Mouse (Mus musculus) kidney, embryonic 16.5 days (tissue): ENCODE results near the gene Fau. TPM values are rescaled to one million over a fixed set of nuclear protein-coding genes. Genes with fewer than 3 reads are reported as not detected.

ENCODE experiments used
- ATAC-seq: fragments of 200-750 bp; cut with Nextera tagmentation; 2 replicates; pipeline ENCODE4 v1.8.0; 2017; ENCODE audit warnings: moderate TSS enrichment; ENCODE audit not compliant: low FRiP score, low TSS enrichment
- H3K27ac ChIP-seq: fragments of 300-500 bp; sonication (generic); 2 replicates; pipeline ENCODE4 v1.5.1; 2014; ENCODE audit warnings: low read length
- H3K27me3 ChIP-seq: fragments of 300-500 bp; sonication (generic); 2 replicates; pipeline ENCODE4 v1.6.1; 2014; ENCODE audit warnings: low read length, control low read depth, mixed read lengths; ENCODE audit not compliant: insufficient read depth
- H3K36me3 ChIP-seq: fragments of 300-500 bp; sonication (generic); 2 replicates; pipeline ENCODE4 v1.6.1; 2014; ENCODE audit warnings: low read length, control low read depth, mixed read lengths; ENCODE audit not compliant: insufficient read depth
- H3K4me1 ChIP-seq: fragments of 300-500 bp; sonication (generic); 2 replicates; pipeline ENCODE4 v1.6.1; 2014; ENCODE audit warnings: low read length, control low read depth, mixed read lengths; ENCODE audit not compliant: insufficient read depth
- H3K4me2 ChIP-seq: fragments of 300-500 bp; sonication (generic); replicated peaks from 2 replicates; pipeline ENCODE4 v1.6.1; 2014; ENCODE audit warnings: low read depth, low read length
- H3K4me3 ChIP-seq: fragments of 300-500 bp; sonication (generic); 2 replicates; pipeline ENCODE4 v1.5.1; 2014; ENCODE audit warnings: mild to moderate bottlenecking, low read length
- H3K9ac ChIP-seq: fragments of 300-500 bp; sonication (generic); replicated peaks from 2 replicates; pipeline ENCODE4 v1.6.1; 2014; ENCODE audit warnings: low read length
- H3K9me3 ChIP-seq: fragments of 300-500 bp; sonication (generic); 2 replicates; pipeline ENCODE4 v1.6.1; 2016; ENCODE audit warnings: low read length, control low read depth
- WGBS: fragments of 180-500 bp; shearing (Covaris S2); extraction: QIAGEN DNeasy Blood & Tissue Kit; methylation state at CpG from one replicate; pipeline ENCODE4 v1.1.7; 2014; 5-methylcytosine and 5-hydroxymethylcytosine counted together
- polyA plus RNA-seq: library from polyadenylated mRNA; unstranded; fragments of >200 nt; fragmentation: Nextera tagmentation; extraction: Ambion mirVana; gene quantifications from 2 replicates; pipeline ENCODE4 v1.2.1, GENCODE M21; 2015

Gene Fau
- polyA plus RNA-seq, 1 experiment from 2014 or later = 690 TPM

GRCm38 (mm10) chr19:6058966-6059365 lies 1.3 kb downstream of the Fau start:
- Histone ChIP-seq H3K9ac (peak overlapping the region; percentile 88), H3K4me3 (peak overlapping the region; percentile 97), H3K4me2 (peak overlapping the region; percentile 85), H3K36me3 (peaks cover 25% of the 10 kb centered on the region), H3K9me3 (no peaks in the 10 kb centered on the region), H3K27ac (no peak overlapping the region), H3K4me1 (peaks cover 40% of the 10 kb centered on the region), H3K27me3 (no peaks in the 10 kb centered on the region)
- WGBS = 75% methylated on average over 5 of the region's 5 CpGs
- ATAC-seq = no peak

- H3K9me3 ChIP-seq = no peaks in the 10 kb centered on the region
- no peaks in the 10 kb centered on the region for H3K27me3 ChIP-seq
- peak within 1 kb of the TSS; percentile 97 for H3K9ac ChIP-seq
- WGBS = under 1% methylated on average over 58 of the region's 58 CpGs
- ATAC-seq = peak; percentile 76
- H3K27ac ChIP-seq = peak within 1 kb of the TSS; percentile 97
- H3K36me3 ChIP-seq = peaks cover 10% of the 10 kb centered on the region
- peaks cover 37% of the 10 kb centered on the region for H3K4me1 ChIP-seq
- H3K4me2 ChIP-seq = peak within 1 kb of the TSS; percentile 100
- H3K4me3 ChIP-seq = peak within 1 kb of the TSS; percentile 94
These were observed 3.4 kb downstream of the Fau start, which contains the start of gene Znhit2 for GRCm38 (mm10) chr19:6061021-6061533. Gene Znhit2, plus strand, starts transcription at chr19:6061192.

- Histone ChIP-seq H3K4me2 (peak overlapping the region; percentile 100), H3K9me3 (no peaks in the 10 kb centered on the region), H3K27me3 (no peaks in the 10 kb centered on the region), H3K4me1 (peaks cover 35% of the 10 kb centered on the region), H3K27ac (peak overlapping the region; percentile 97), H3K4me3 (peak overlapping the region; percentile 94), H3K36me3 (peaks cover 10% of the 10 kb centered on the region), H3K9ac (peak overlapping the region; percentile 97)
- WGBS = under 1% methylated on average over 44 of the region's 44 CpGs
- peak; percentile 5; the same call in 1 of the 2 replicates for ATAC-seq
These were observed 4.1 kb downstream of the Fau start for GRCm38 (mm10) chr19:6061641-6062302.

- H3K4me1 ChIP-seq = peaks cover 39% of the 10 kb centered on the region
- H3K4me2 ChIP-seq = peak overlapping the region; percentile 100
- peak overlapping the region; percentile 97 for H3K27ac ChIP-seq
- peaks cover 10% of the 10 kb centered on the region for H3K36me3 ChIP-seq
- WGBS = 39% methylated on average over 5 of the region's 5 CpGs
- no peaks in the 10 kb centered on the region for H3K27me3 ChIP-seq
- H3K9ac ChIP-seq = peak overlapping the region; percentile 97
- H3K9me3 ChIP-seq = no peaks in the 10 kb centered on the region
- peak overlapping the region; percentile 94 for H3K4me3 ChIP-seq
- no peak for ATAC-seq
These were observed 4.8 kb downstream of the Fau start for GRCm38 (mm10) chr19:6062418-6062817.

GRCm38 (mm10) chr19:6063081-6063480 lies 5.4 kb downstream of the Fau start:
- peaks cover 10% of the 10 kb centered on the region for H3K36me3 ChIP-seq
- no peak for ATAC-seq
- H3K4me3 ChIP-seq = no peak overlapping the region
- no peak overlapping the region for H3K9ac ChIP-seq
- H3K4me2 ChIP-seq = peak overlapping the region; percentile 100
- H3K27me3 ChIP-seq = no peaks in the 10 kb centered on the region
- peaks cover 44% of the 10 kb centered on the region for H3K4me1 ChIP-seq
- H3K9me3 ChIP-seq = no peaks in the 10 kb centered on the region
- H3K27ac ChIP-seq = no peak overlapping the region
- WGBS = 86% methylated on average over 6 of the region's 6 CpGs

GRCm38 (mm10) chr19:6066571-6066970 lies 8.9 kb downstream of the Fau start:
- H3K27me3 ChIP-seq = no peaks in the 10 kb centered on the region
- H3K4me2 ChIP-seq = peak overlapping the region; percentile 89
- H3K36me3 ChIP-seq = peaks cover 27% of the 10 kb centered on the region
- no peaks in the 10 kb centered on the region for H3K9me3 ChIP-seq
- H3K27ac ChIP-seq = peak overlapping the region; percentile 69; the same call in 1 of the 2 replicates
- H3K4me1 ChIP-seq = peaks cover 37% of the 10 kb centered on the region
- peak overlapping the region; percentile 66 for H3K9ac ChIP-seq
- peak overlapping the region; percentile 56 for H3K4me3 ChIP-seq
- WGBS = 40% methylated on average over 5 of the region's 5 CpGs
- no peak for ATAC-seq

GRCm38 (mm10) chr19:6067011-6067723 lies 9.5 kb downstream of the Fau start:
- Histone ChIP-seq H3K36me3 (peaks cover 27% of the 10 kb centered on the region), H3K4me1 (peaks cover 33% of the 10 kb centered on the region), H3K27ac (peak overlapping the region; percentile 69), H3K9me3 (no peaks in the 10 kb centered on the region), H3K27me3 (no peaks in the 10 kb centered on the region), H3K4me3 (peak overlapping the region; percentile 56), H3K4me2 (peak overlapping the region; percentile 89), H3K9ac (peak overlapping the region; percentile 66)
- WGBS = under 1% methylated on average over 30 of the region's 30 CpGs
- ATAC-seq = peak; percentile 52

- H3K4me1 ChIP-seq = peaks cover 25% of the 10 kb centered on the region
- H3K9me3 ChIP-seq = no peaks in the 10 kb centered on the region
- peak within 1 kb of the TSS; percentile 89 for H3K4me2 ChIP-seq
- WGBS = 7% methylated on average over 33 of the region's 33 CpGs
- peaks cover 27% of the 10 kb centered on the region for H3K36me3 ChIP-seq
- H3K9ac ChIP-seq = peak within 1 kb of the TSS; percentile 66
- H3K27me3 ChIP-seq = no peaks in the 10 kb centered on the region
- peak within 1 kb of the TSS; percentile 56 for H3K4me3 ChIP-seq
- ATAC-seq = peak; percentile 95
- peak within 1 kb of the TSS; percentile 78 for H3K27ac ChIP-seq
These were observed 10.2 kb downstream of the Fau start, which contains the start of gene Tm7sf2 for GRCm38 (mm10) chr19:6067724-6068415. Gene Tm7sf2, minus strand, starts transcription at chr19:6068373.

GRCm38 (mm10) chr19:6068951-6069350 lies 11.3 kb downstream of the Fau start:
- no peak overlapping the region for H3K27ac ChIP-seq
- peaks cover 22% of the 10 kb centered on the region for H3K4me1 ChIP-seq
- peaks cover 31% of the 10 kb centered on the region for H3K36me3 ChIP-seq
- no peaks in the 10 kb centered on the region for H3K9me3 ChIP-seq
- H3K27me3 ChIP-seq = no peaks in the 10 kb centered on the region
- WGBS = 85% methylated on average over 4 of the region's 4 CpGs
- ATAC-seq = no peak
- no peak overlapping the region for H3K4me2 ChIP-seq
- no peak overlapping the region for H3K9ac ChIP-seq
- H3K4me3 ChIP-seq = no peak overlapping the region
